Mouse (Mus musculus): ENCODE data around the gene Pls3. TPM values are rescaled to one million over a fixed set of nuclear protein-coding genes. Genes with fewer than 3 reads are reported as not detected.
A peak's percentile ranks its signal among the peaks of the same experiment; 100 is the strongest.
"Not testable (repeated sequence)": the region's sequence is repeated elsewhere in the genome, so short reads cannot be mapped to it uniquely, and the experiment has no call there.

Gene Pls3
- polyA plus RNA-seq, 1 experiment from 2014 or later = 23.3 TPM

GRCm38 (mm10) chrX:75814958-75815357 lies 60.0 kb downstream of the Pls3 start:
- H3K27ac ChIP-seq (ENCODE audit: low read depth, low read length) = no peak overlapping the region
- H3K27me3 ChIP-seq (ENCODE audit: control insufficient read depth, insufficient read depth, low read length) = no peaks in the 10 kb centered on the region
- H3K4me3 ChIP-seq (ENCODE audit: low read depth, low read length) = no peak overlapping the region
- no peaks in the 10 kb centered on the region for H3K36me3 ChIP-seq (ENCODE audit: control insufficient read depth, insufficient read depth, low read length)
- 79% methylated on average over 2 of the region's 2 CpGs for WGBS
- no peaks in the 10 kb centered on the region for H3K4me1 ChIP-seq (ENCODE audit: control insufficient read depth, insufficient read depth, low read length)
- no peaks in the 10 kb centered on the region for H3K9me3 ChIP-seq (ENCODE audit: control insufficient read depth, low read length)
- no peak overlapping the region for H3K4me2 ChIP-seq (ENCODE audit: low read depth, low read length)
- no peak for ATAC-seq (ENCODE audit: low read depth)
- no peak overlapping the region for H3K9ac ChIP-seq (replicated peaks; ENCODE audit: low read depth, low read length)

GRCm38 (mm10) chrX:75814123-75814522 lies 60.9 kb downstream of the Pls3 start:
- no peak overlapping the region for H3K9ac ChIP-seq (replicated peaks; ENCODE audit: low read depth, low read length)
- no peaks in the 10 kb centered on the region for H3K36me3 ChIP-seq (ENCODE audit: control insufficient read depth, insufficient read depth, low read length)
- WGBS = 85% methylated on average over 4 of the region's 4 CpGs
- no peaks in the 10 kb centered on the region for H3K4me1 ChIP-seq (ENCODE audit: control insufficient read depth, insufficient read depth, low read length)
- no peaks in the 10 kb centered on the region for H3K27me3 ChIP-seq (ENCODE audit: control insufficient read depth, insufficient read depth, low read length)
- H3K9me3 ChIP-seq (ENCODE audit: control insufficient read depth, low read length) = no peaks in the 10 kb centered on the region
- H3K27ac ChIP-seq (ENCODE audit: low read depth, low read length) = no peak overlapping the region
- no peak overlapping the region for H3K4me2 ChIP-seq (ENCODE audit: low read depth, low read length)
- no peak for ATAC-seq (ENCODE audit: low read depth)
- no peak overlapping the region for H3K4me3 ChIP-seq (ENCODE audit: low read depth, low read length)

- H3K4me1 ChIP-seq (ENCODE audit: control insufficient read depth, insufficient read depth, low read length) = no peaks in the 10 kb centered on the region
- WGBS = 34% methylated on average over 4 of the region's 4 CpGs
- ATAC-seq (ENCODE audit: low read depth) = no peak
These were observed 78.4 kb downstream of the Pls3 start for GRCm38 (mm10) chrX:75796583-75796982.

GRCm38 (mm10) chrX:75779796-75780195 lies 95.2 kb downstream of the Pls3 start:
- no peak overlapping the region for H3K27ac ChIP-seq (ENCODE audit: low read depth, low read length)
- H3K9me3 ChIP-seq (ENCODE audit: control insufficient read depth, low read length) = no peaks in the 10 kb centered on the region
- H3K4me1 ChIP-seq (ENCODE audit: control insufficient read depth, insufficient read depth, low read length) = no peaks in the 10 kb centered on the region
- H3K9ac ChIP-seq (replicated peaks; ENCODE audit: low read depth, low read length) = no peak overlapping the region
- no peak for ATAC-seq (ENCODE audit: low read depth)
- 81% methylated on average over 4 of the region's 4 CpGs for WGBS
- H3K36me3 ChIP-seq (ENCODE audit: control insufficient read depth, insufficient read depth, low read length) = no peaks in the 10 kb centered on the region
- H3K4me2 ChIP-seq (ENCODE audit: low read depth, low read length) = no peak overlapping the region
- H3K27me3 ChIP-seq (ENCODE audit: control insufficient read depth, insufficient read depth, low read length) = no peaks in the 10 kb centered on the region
- H3K4me3 ChIP-seq (ENCODE audit: low read depth, low read length) = no peak overlapping the region

More at GRCm38 (mm10) chrX:75796583-75796982, 78.4 kb downstream of the Pls3 start:
- Histone ChIP-seq H3K27me3 (ENCODE audit: control insufficient read depth, insufficient read depth, low read length) (no peaks in the 10 kb centered on the region), H3K4me3 (ENCODE audit: low read depth, low read length) (no peak overlapping the region), H3K36me3 (ENCODE audit: control insufficient read depth, insufficient read depth, low read length) (no peaks in the 10 kb centered on the region), H3K9me3 (ENCODE audit: control insufficient read depth, low read length) (no peaks in the 10 kb centered on the region), H3K27ac (ENCODE audit: low read depth, low read length) (no peak overlapping the region), H3K9ac (replicated peaks; ENCODE audit: low read depth, low read length) (no peak overlapping the region), H3K4me2 (ENCODE audit: low read depth, low read length) (no peak overlapping the region)

GRCm38 (mm10) chrX:75777461-75777860 lies 97.5 kb downstream of the Pls3 start:
- H3K4me2 ChIP-seq (ENCODE audit: low read depth, low read length) = no peak overlapping the region
- H3K27ac ChIP-seq (ENCODE audit: low read depth, low read length) = no peak overlapping the region
- H3K36me3 ChIP-seq (ENCODE audit: control insufficient read depth, insufficient read depth, low read length) = no peaks in the 10 kb centered on the region
- no peak for ATAC-seq (ENCODE audit: low read depth)
- 89% methylated on average over 2 of the region's 2 CpGs for WGBS
- H3K9ac ChIP-seq (replicated peaks; ENCODE audit: low read depth, low read length) = no peak overlapping the region
- H3K9me3 ChIP-seq (ENCODE audit: control insufficient read depth, low read length) = no peaks in the 10 kb centered on the region
- H3K4me1 ChIP-seq (ENCODE audit: control insufficient read depth, insufficient read depth, low read length) = no peaks in the 10 kb centered on the region
- no peaks in the 10 kb centered on the region for H3K27me3 ChIP-seq (ENCODE audit: control insufficient read depth, insufficient read depth, low read length)
- H3K4me3 ChIP-seq (ENCODE audit: low read depth, low read length) = no peak overlapping the region

- no peaks in the 10 kb centered on the region for H3K36me3 ChIP-seq (ENCODE audit: control insufficient read depth, insufficient read depth, low read length)
- peak overlapping the region; percentile 54 for H3K4me2 ChIP-seq (ENCODE audit: low read depth, low read length)
- 32% methylated on average over 7 of the region's 7 CpGs for whole genome bisulfite sequencing
- H3K9ac ChIP-seq (replicated peaks; ENCODE audit: low read depth, low read length) = peak overlapping the region; percentile 57
- peak; percentile 54 for ATAC-seq (ENCODE audit: low read depth)
- H3K9me3 ChIP-seq (ENCODE audit: control insufficient read depth, low read length) = no peaks in the 10 kb centered on the region
- H3K27me3 ChIP-seq (ENCODE audit: control insufficient read depth, insufficient read depth, low read length) = no peaks in the 10 kb centered on the region
- peak overlapping the region; percentile 45 for H3K4me3 ChIP-seq (ENCODE audit: low read depth, low read length)
- H3K27ac ChIP-seq (ENCODE audit: low read depth, low read length) = peak overlapping the region; percentile 81
- no peaks in the 10 kb centered on the region for H3K4me1 ChIP-seq (ENCODE audit: control insufficient read depth, insufficient read depth, low read length)
These were observed 110.1 kb downstream of the Pls3 start for GRCm38 (mm10) chrX:75764794-75765328.

- H3K4me3 ChIP-seq (ENCODE audit: low read depth, low read length) = peak overlapping the region; percentile 45
- H3K9ac ChIP-seq (replicated peaks; ENCODE audit: low read depth, low read length) = peak overlapping the region; percentile 57
- no peaks in the 10 kb centered on the region for H3K27me3 ChIP-seq (ENCODE audit: control insufficient read depth, insufficient read depth, low read length)
- H3K27ac ChIP-seq (ENCODE audit: low read depth, low read length) = peak overlapping the region; percentile 81
- H3K36me3 ChIP-seq (ENCODE audit: control insufficient read depth, insufficient read depth, low read length) = no peaks in the 10 kb centered on the region
- peak overlapping the region; percentile 54 for H3K4me2 ChIP-seq (ENCODE audit: low read depth, low read length)
- H3K4me1 ChIP-seq (ENCODE audit: control insufficient read depth, insufficient read depth, low read length) = no peaks in the 10 kb centered on the region
- no peaks in the 10 kb centered on the region for H3K9me3 ChIP-seq (ENCODE audit: control insufficient read depth, low read length)
- ATAC-seq (ENCODE audit: low read depth) = peak; percentile 98
- 13% methylated on average over 18 of the region's 19 CpGs for WGBS
These were observed 110.7 kb downstream of the Pls3 start for GRCm38 (mm10) chrX:75764135-75764793.

GRCm38 (mm10) chrX:75759461-75759860 lies 115.5 kb downstream of the Pls3 start:
- not testable (repeated sequence) for H3K27me3 ChIP-seq (ENCODE audit: control insufficient read depth, insufficient read depth, low read length); H3K9ac ChIP-seq (replicated peaks; ENCODE audit: low read depth, low read length); H3K36me3 ChIP-seq (ENCODE audit: control insufficient read depth, insufficient read depth, low read length); H3K4me1 ChIP-seq (ENCODE audit: control insufficient read depth, insufficient read depth, low read length); H3K4me3 ChIP-seq (ENCODE audit: low read depth, low read length); H3K27ac ChIP-seq (ENCODE audit: low read depth, low read length); H3K4me2 ChIP-seq (ENCODE audit: low read depth, low read length); H3K9me3 ChIP-seq (ENCODE audit: control insufficient read depth, low read length); ATAC-seq (ENCODE audit: low read depth)
- 78% methylated on average over 1 of the region's 2 CpGs for WGBS

GRCm38 (mm10) chrX:75759036-75759435 lies 115.9 kb downstream of the Pls3 start:
- not testable (repeated sequence) for H3K4me3 ChIP-seq (ENCODE audit: low read depth, low read length); H3K4me2 ChIP-seq (ENCODE audit: low read depth, low read length); ATAC-seq (ENCODE audit: low read depth); H3K36me3 ChIP-seq (ENCODE audit: control insufficient read depth, insufficient read depth, low read length); H3K27ac ChIP-seq (ENCODE audit: low read depth, low read length); H3K27me3 ChIP-seq (ENCODE audit: control insufficient read depth, insufficient read depth, low read length); H3K9me3 ChIP-seq (ENCODE audit: control insufficient read depth, low read length); H3K4me1 ChIP-seq (ENCODE audit: control insufficient read depth, insufficient read depth, low read length); H3K9ac ChIP-seq (replicated peaks; ENCODE audit: low read depth, low read length)
- WGBS = 81% methylated on average over 11 of the region's 12 CpGs

All from neural tube, embryonic 14.5 days (tissue).